Mouse (Mus musculus) testis, adult 2 months (tissue): Measurements from ENCODE around the gene Cenpj. TPM values are rescaled to one million over a fixed set of nuclear protein-coding genes. Genes with fewer than 3 reads are reported as not detected.

ENCODE experiments used
- H3K27ac ChIP-seq: fragments of 200-500 bp; 2 replicates; pipeline ENCODE4 v1.5.1; 2012; ENCODE audit warnings: low read depth, low read length; ENCODE audit not compliant: control insufficient read depth, insufficient read depth
- H3K27me3 ChIP-seq: fragments of 200-500 bp; 2 replicates; pipeline ENCODE4 v1.6.1; 2012; ENCODE audit warnings: mild to moderate bottlenecking, low read length, moderate library complexity; ENCODE audit not compliant: control insufficient read depth, insufficient read depth
- H3K36me3 ChIP-seq: fragments of 200-500 bp; 2 replicates; pipeline ENCODE4 v1.6.1; 2012; ENCODE audit warnings: mild to moderate bottlenecking, low read length; ENCODE audit not compliant: control insufficient read depth, insufficient read depth
- H3K4me1 ChIP-seq: fragments of 200-500 bp; 2 replicates; pipeline ENCODE4 v1.6.1; 2012; ENCODE audit warnings: low read length; ENCODE audit not compliant: control insufficient read depth, insufficient read depth
- H3K4me3 ChIP-seq: fragments of 200-500 bp; 2 replicates; pipeline ENCODE4 v1.5.1; 2012; ENCODE audit warnings: low read depth, mild to moderate bottlenecking, low read length, moderate library complexity, mixed read lengths; ENCODE audit not compliant: control insufficient read depth
- CTCF ChIP-seq: fragments of 200-500 bp; IDR thresholded peaks from 2 replicates; pipeline ENCODE4 v1.5.1; 2012; ENCODE audit warnings: low read depth, mild to moderate bottlenecking, inconsistent platforms, low read length, moderate library complexity; ENCODE audit not compliant: control insufficient read depth, insufficient read depth, insufficient replicate concordance
- POLR2A ChIP-seq: fragments of 200-500 bp; IDR thresholded peaks from 2 replicates; pipeline ENCODE4 v1.6.1; 2012; ENCODE audit warnings: low read depth, mild to moderate bottlenecking, inconsistent platforms, low read length, moderate library complexity; ENCODE audit not compliant: control insufficient read depth
- polyA plus RNA-seq: library from polyadenylated mRNA; depleted of rRNA; stranded (reverse); fragments of >200 nt; gene quantifications from 2 replicates; pipeline ENCODE4 v1.2.3, GENCODE M21; 2012; rRNA removed

Cenpj gene
- polyA plus RNA-seq = 4.5 and 6.6 TPM in 2 replicates

DNA sequence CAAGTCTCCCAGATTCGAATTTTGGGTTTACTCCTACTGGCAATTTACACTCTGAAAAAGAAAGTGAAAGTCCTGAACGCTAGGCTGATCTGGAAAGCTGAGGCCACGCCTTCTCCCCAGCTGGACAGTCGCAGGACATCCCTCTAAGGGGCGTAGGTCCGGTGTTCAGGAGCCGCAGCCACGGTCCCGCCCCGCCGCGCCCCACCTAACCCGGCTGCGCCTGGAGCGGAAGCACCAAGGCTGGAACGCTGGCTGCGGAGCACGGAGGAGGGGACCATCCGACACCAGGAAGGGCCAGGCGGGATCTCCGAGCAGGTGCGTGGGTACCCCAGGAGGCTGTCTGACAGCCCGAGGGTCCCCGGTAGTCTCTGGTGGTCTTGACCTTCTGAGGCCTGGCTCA lies at the start of gene Cenpj, which contains the start of gene Parp4:
Cenpj (minus strand) TSS at position 10 of the 400 bp plus-strand sequence.
Parp4 (plus strand) TSS at position 204 of the 400 bp plus-strand sequence.
- Histone ChIP-seq H3K4me3 (peak within 1 kb of the TSS; percentile 85), H3K36me3 (no peaks in the 10 kb centered on the region), H3K4me1 (peaks cover 7% of the 10 kb centered on the region), H3K27ac (no peak within 1 kb of the TSS; the same call in 1 of the 2 replicates), H3K27me3 (no peaks in the 10 kb centered on the region)
- TF ChIP-seq CTCF = no peak
- TF ChIP-seq POLR2A = peak; percentile 58

DNA sequence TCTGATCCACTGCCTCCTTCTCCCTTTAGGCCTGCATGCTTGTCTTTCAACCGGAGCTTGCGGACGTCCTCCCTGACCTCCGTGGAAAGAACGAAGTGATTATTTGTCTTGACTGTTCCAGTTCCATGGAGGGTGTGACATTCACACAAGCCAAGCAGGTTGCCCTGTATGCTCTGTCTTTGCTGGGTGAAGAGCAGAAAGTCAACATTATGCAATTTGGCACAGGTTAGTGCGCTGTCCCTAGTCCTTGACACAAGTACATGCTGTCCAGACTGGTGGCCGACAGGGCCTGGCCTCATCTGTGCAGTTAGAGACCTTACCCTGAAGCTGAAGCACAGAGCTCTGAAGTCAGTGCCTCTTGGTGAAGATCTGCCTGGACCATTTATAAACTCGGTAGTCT lies 45.2 kb upstream of the Cenpj start:
- no peak for TF ChIP-seq POLR2A
- no peak for TF ChIP-seq CTCF
- Histone ChIP-seq H3K27me3 (no peaks in the 10 kb centered on the region), H3K4me3 (no peak overlapping the region), H3K4me1 (no peaks in the 10 kb centered on the region), H3K36me3 (no peaks in the 10 kb centered on the region), H3K27ac (no peak overlapping the region; the same call in 1 of the 2 replicates)

DNA sequence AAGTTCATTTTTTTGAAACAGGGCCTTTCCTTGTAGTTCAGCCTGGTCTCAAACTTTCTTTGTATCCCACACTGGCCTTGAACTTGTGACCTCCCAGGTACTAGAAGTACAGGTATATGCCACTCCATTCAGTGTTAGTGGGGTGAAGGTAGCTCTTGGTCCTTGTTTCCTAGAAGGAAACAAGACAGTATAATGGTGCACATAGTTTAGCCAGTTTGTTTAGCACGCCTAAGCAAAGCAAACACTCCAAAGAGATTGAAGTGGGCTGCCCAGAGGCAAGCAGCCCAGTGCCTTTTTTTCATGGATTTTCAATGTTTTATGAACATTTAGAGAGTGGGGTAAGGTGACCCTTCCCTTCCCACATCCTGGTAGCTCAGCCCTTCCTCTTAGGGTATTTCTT lies 42.2 kb upstream of the Cenpj start:
- Histone ChIP-seq H3K27me3 (no peaks in the 10 kb centered on the region), H3K4me3 (no peak overlapping the region), H3K36me3 (no peaks in the 10 kb centered on the region), H3K4me1 (no peaks in the 10 kb centered on the region), H3K27ac (no peak overlapping the region)
- no peak for TF ChIP-seq POLR2A

DNA sequence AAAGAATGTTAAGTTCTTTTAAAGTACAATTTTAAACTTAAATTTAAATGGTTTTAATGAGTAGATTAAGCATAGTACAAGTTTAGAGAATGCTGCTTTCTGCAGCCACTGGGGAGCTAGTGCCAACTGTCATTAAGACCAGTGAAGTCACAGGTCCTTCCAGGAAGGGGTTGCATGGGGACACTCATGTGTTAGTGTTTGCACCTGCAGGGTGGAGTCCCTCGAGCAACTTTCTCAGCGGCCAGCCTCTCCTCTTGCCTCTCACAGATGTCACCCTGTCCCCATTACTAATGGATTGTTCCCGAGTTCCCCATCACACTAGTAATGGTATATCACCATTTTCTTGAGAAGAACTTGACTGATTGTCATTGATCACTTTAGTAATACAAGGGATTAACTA lies 38.0 kb upstream of the Cenpj start:
- Histone ChIP-seq H3K4me3 (no peak overlapping the region), H3K4me1 (no peaks in the 10 kb centered on the region), H3K27ac (no peak overlapping the region), H3K27me3 (no peaks in the 10 kb centered on the region), H3K36me3 (no peaks in the 10 kb centered on the region)
- TF ChIP-seq CTCF (no peak), POLR2A (no peak)

DNA sequence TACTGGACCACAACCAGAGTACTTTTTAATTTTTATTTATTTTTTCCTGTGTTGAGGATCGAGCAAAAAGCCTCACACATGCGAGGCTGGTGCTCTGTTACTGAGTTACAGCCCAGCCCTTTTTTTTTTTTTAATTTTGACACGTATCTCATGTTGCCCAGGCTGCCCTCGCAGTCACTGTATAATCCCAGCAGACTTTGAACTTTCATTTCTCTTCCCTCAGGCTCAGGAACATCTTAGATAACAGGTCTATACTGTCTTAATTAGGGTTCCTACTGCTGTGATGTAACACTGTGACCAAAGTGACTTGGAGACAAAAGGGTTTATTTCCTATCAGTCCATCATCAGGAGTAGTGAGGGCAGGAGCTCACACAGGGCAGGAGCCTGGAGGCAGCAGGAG lies 29.9 kb upstream of the Cenpj start:
- TF ChIP-seq POLR2A (no peak), CTCF (no peak)
- no peaks in the 10 kb centered on the region for H3K27me3 ChIP-seq
- no peak overlapping the region for H3K27ac ChIP-seq
- H3K4me1 ChIP-seq = no peaks in the 10 kb centered on the region
- no peak overlapping the region for H3K4me3 ChIP-seq
- H3K36me3 ChIP-seq = no peaks in the 10 kb centered on the region

DNA sequence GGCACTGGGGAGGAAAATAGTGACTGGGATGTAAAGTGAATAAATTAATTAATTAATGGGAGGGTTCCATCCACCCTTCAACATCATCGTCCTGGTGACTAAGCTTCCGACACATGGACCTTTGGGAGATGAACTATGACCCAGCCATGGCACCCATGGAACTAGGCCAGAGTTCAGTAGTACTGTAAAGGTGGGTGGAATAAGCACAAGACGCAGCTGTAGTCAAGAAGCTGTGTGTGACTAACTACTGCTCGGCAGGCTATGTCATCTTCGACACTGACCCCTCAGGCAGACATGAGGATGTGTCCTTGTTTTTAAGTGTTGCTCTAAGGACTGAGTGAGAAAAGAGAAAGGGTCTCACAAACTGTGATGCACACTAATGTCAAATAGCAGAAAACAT lies 29.2 kb upstream of the Cenpj start:
- H3K4me1 ChIP-seq = no peaks in the 10 kb centered on the region
- TF ChIP-seq CTCF = no peak
- TF ChIP-seq POLR2A = no peak
- no peaks in the 10 kb centered on the region for H3K36me3 ChIP-seq
- H3K27ac ChIP-seq = no peak overlapping the region
- no peaks in the 10 kb centered on the region for H3K27me3 ChIP-seq
- no peak overlapping the region for H3K4me3 ChIP-seq

DNA sequence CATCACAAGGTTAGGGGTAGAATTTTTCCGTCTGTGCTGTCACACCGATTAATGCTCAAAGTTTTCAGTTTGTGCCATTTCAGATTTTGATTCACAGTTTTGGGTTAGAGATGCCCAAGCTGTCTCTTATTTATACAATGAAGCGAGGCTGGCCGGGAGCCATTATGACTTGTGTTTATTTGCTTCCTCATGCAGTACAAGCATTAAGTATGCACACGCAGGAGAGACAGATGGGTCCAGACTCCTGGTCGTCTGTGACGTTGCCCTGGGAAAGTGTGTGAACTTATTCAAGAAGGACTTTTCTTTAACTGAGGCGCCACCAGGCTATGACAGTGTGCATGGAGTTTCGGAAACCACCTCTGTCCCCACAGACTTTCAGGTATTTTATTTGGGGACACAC lies 26.8 kb upstream of the Cenpj start:
- Histone ChIP-seq H3K4me1 (no peaks in the 10 kb centered on the region), H3K4me3 (no peak overlapping the region), H3K36me3 (no peaks in the 10 kb centered on the region), H3K27me3 (no peaks in the 10 kb centered on the region), H3K27ac (no peak overlapping the region)
- TF ChIP-seq POLR2A (no peak), CTCF (no peak)

DNA sequence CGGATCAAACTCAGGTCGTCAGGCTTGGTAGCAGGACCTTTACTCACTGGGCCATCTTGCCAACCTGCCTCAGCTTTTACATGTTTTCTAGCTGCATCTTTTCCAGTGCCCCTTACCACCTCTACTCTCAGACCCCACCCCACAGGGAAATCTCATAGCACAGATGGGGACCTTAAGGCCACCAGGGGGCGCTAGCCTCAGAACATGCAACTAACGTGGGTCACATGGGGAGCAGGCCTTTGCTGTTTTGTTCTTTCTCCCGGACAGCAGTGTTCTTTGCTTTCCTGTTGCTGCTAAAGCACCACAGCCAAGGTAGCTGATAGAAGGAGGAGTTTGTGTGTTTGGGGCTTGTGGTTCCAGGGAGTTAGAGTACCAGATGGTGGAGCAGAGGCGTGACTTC lies 23.5 kb upstream of the Cenpj start:
- H3K36me3 ChIP-seq = no peaks in the 10 kb centered on the region
- H3K27me3 ChIP-seq = no peaks in the 10 kb centered on the region
- H3K27ac ChIP-seq = no peak overlapping the region
- H3K4me3 ChIP-seq = no peak overlapping the region
- H3K4me1 ChIP-seq = no peaks in the 10 kb centered on the region
- TF ChIP-seq CTCF (peak; percentile 83), POLR2A (no peak)
